Mouse (Mus musculus): ENCODE data around the gene Clic3. TPM values are rescaled to one million over a fixed set of nuclear protein-coding genes. Genes with fewer than 3 reads are reported as not detected.

Gene Clic3
- total and polyA plus RNA-seq, 3 experiments, result 0.15 to 0.27 TPM; not detected in 1

GRCm38 (mm10) chr2:25498622-25499478 is 42.2 kb downstream of the Clic3 start:
- TF ChIP-seq CTCF (IDR thresholded peaks at IDR 0.05 in 2 of 3, conservative IDR thresholded peaks at IDR 0.05 in 1 of 3; ENCODE audit: control insufficient read depth in 1 of 3, insufficient read depth in 1 of 3, low read depth in 2 of 3, low read length in 3 of 3, poor library complexity in 1 of 3, severe bottlenecking in 1 of 3), result peak in 2 of 3 experiments; percentile 38 to 39; a peak in 4 of 6 replicates
- TF ChIP-seq TCF12 (IDR thresholded peaks at IDR 0.05; ENCODE audit: low read depth, low read length), result no peak
- TF ChIP-seq ELF1 (IDR thresholded peaks at IDR 0.05; ENCODE audit: low read depth, low read length), result no peak
- TF ChIP-seq JUND (IDR thresholded peaks at IDR 0.05; ENCODE audit: low read depth, low read length), result no peak
- no peak for TF ChIP-seq MYC (IDR thresholded peaks at IDR 0.05; ENCODE audit: low read depth, low read length)
- no peak for TF ChIP-seq UBTF (IDR thresholded peaks at IDR 0.05; ENCODE audit: borderline replicate concordance, insufficient read depth, low read depth, low read length)
- no peak for TF ChIP-seq TAL1 (IDR thresholded peaks at IDR 0.05; ENCODE audit: low read length)
- no peak for TF ChIP-seq MAFK (IDR thresholded peaks at IDR 0.05; ENCODE audit: borderline replicate concordance, low read depth, low read length)
- TF ChIP-seq MYB (IDR thresholded peaks at IDR 0.05; ENCODE audit: low read depth, low read length), result no peak
- TF ChIP-seq ZNF384 (IDR thresholded peaks at IDR 0.05; ENCODE audit: low read depth, low read length), result no peak
- TF ChIP-seq ETS1 (IDR thresholded peaks at IDR 0.05; ENCODE audit: low read depth, low read length), result no peak
- no peak for TF ChIP-seq MAZ (IDR thresholded peaks at IDR 0.05; ENCODE audit: low read depth, low read length)
- TF ChIP-seq POLR2AphosphoS2 (IDR thresholded peaks at IDR 0.05; ENCODE audit: low read length), result no peak
- no peak for TF ChIP-seq POLR2AphosphoS5 (IDR thresholded peaks at IDR 0.05; ENCODE audit: borderline replicate concordance, low read depth, low read length)
- no peak for TF ChIP-seq ZKSCAN1 (IDR thresholded peaks at IDR 0.05; ENCODE audit: low read depth, low read length)
- TF ChIP-seq SMC3 (IDR thresholded peaks at IDR 0.05; ENCODE audit: low read depth, low read length), result 0 out of 2 replicates have a peak, but pooled peaks have one; percentile 16
- peak; percentile 25 for TF ChIP-seq RAD21 (IDR thresholded peaks at IDR 0.05; ENCODE audit: low read depth, low read length)
- no peak for TF ChIP-seq SIN3A (IDR thresholded peaks at IDR 0.05; ENCODE audit: low read length)
- TF ChIP-seq USF2 (IDR thresholded peaks at IDR 0.05; ENCODE audit: borderline replicate concordance in 1 of 2, insufficient read depth in 1 of 2, low read depth in 1 of 2, low read length in 2 of 2), result no peak
- no peak for TF ChIP-seq GATA1 (IDR thresholded peaks at IDR 0.05; ENCODE audit: low read depth, low read length)
- no peak for TF ChIP-seq EP300 (IDR thresholded peaks at IDR 0.05; ENCODE audit: low read depth in 1 of 2, low read length in 2 of 2)
- Histone ChIP-seq H3K4me1 (ENCODE audit: control insufficient read depth in 1 of 2, insufficient read depth in 2 of 2, low read length in 2 of 2) (peaks cover 10 to 36% of the 10 kb centered on the region in 2 experiments), H3K79me2 (ENCODE audit: control insufficient read depth, insufficient read depth, low read length, poor library complexity) (peaks cover 9% of the 10 kb centered on the region), H3K9me3 (replicated peaks; ENCODE audit: insufficient read depth, low read length) (no peaks in the 10 kb centered on the region), H3K27me3 (ENCODE audit: control insufficient read depth in 1 of 2, insufficient read depth in 2 of 2, low read length in 2 of 2) (no peaks in the 10 kb centered on the region), H3K27ac (ENCODE audit: control insufficient read depth, low read depth, low read length) (peak overlapping the region; percentile 74), H3K36me3 (ENCODE audit: control insufficient read depth in 1 of 2, insufficient read depth in 2 of 2, low read length in 2 of 2) (peaks cover 0 to 29% of the 10 kb centered on the region in 2 experiments; a peak in 2 of 4 replicates), H3K9ac (ENCODE audit: control insufficient read depth, low read depth, low read length, poor library complexity, severe bottlenecking) (peak overlapping the region; percentile 51), H3K4me3 (ENCODE audit: control insufficient read depth in 1 of 2, insufficient read depth in 1 of 2, low read depth in 2 of 2, low read length in 2 of 2) (no peak overlapping the region)
- no peak for DNase-seq (ENCODE audit: low read depth, low spot score)
